Mouse (Mus musculus) ES-E14 (cell line): ENCODE measurements around the gene Catsper2.

ENCODE experiments used
- CHD2 ChIP-seq: IDR thresholded peaks from 2 replicates; pipeline ENCODE4 v1.6.1; 2014; ENCODE audit warnings: mild to moderate bottlenecking, low read depth, low read length, inconsistent platforms
- HCFC1 ChIP-seq: IDR thresholded peaks from 2 replicates; pipeline ENCODE4 v1.6.1; 2012; ENCODE audit warnings: low read length, inconsistent platforms, borderline replicate concordance; ENCODE audit not compliant: insufficient read depth
- MAFK ChIP-seq: IDR thresholded peaks from 2 replicates; pipeline ENCODE4 v1.6.1; 2014; ENCODE audit warnings: mild to moderate bottlenecking, low read depth, low read length, inconsistent platforms; ENCODE audit not compliant: insufficient read depth
- ZC3H11A ChIP-seq: IDR thresholded peaks from 2 replicates; pipeline ENCODE4 v1.6.1; 2012; ENCODE audit warnings: low read depth, mild to moderate bottlenecking, inconsistent platforms, low read length, borderline replicate concordance
- ZNF384 ChIP-seq: IDR thresholded peaks from 2 replicates; pipeline ENCODE4 v1.6.1; 2012; ENCODE audit warnings: low read depth, low read length, inconsistent platforms

- no peak for TF ChIP-seq MAFK
- no peak for TF ChIP-seq ZC3H11A
- TF ChIP-seq ZNF384 = no peak
- TF ChIP-seq HCFC1 = peak; percentile 41
- TF ChIP-seq CHD2 = no peak
Observed at GRCm38 (mm10) chr2:121413387-121414042, at the start of gene Catsper2, which contains the start of gene Pdia3.
